Mouse (Mus musculus) small intestine, adult 2 months (tissue): ENCODE measurements around the gene Apba1.

ENCODE experiments used
- CTCF ChIP-seq: fragments of 200-500 bp; IDR thresholded peaks from 2 replicates; pipeline ENCODE4 v1.5.1; 2012; ENCODE audit warnings: low read depth, mild to moderate bottlenecking, control low read depth, inconsistent platforms, low read length, moderate library complexity, mixed read lengths; ENCODE audit not compliant: insufficient replicate concordance, insufficient read length; ENCODE audit errors: extremely low read depth
- POLR2A ChIP-seq: fragments of 200-500 bp; IDR thresholded peaks from 2 replicates; pipeline ENCODE4 v1.6.1; 2012; ENCODE audit warnings: low read depth, mild to moderate bottlenecking, control low read depth, inconsistent platforms, low read length, moderate library complexity

DNA sequence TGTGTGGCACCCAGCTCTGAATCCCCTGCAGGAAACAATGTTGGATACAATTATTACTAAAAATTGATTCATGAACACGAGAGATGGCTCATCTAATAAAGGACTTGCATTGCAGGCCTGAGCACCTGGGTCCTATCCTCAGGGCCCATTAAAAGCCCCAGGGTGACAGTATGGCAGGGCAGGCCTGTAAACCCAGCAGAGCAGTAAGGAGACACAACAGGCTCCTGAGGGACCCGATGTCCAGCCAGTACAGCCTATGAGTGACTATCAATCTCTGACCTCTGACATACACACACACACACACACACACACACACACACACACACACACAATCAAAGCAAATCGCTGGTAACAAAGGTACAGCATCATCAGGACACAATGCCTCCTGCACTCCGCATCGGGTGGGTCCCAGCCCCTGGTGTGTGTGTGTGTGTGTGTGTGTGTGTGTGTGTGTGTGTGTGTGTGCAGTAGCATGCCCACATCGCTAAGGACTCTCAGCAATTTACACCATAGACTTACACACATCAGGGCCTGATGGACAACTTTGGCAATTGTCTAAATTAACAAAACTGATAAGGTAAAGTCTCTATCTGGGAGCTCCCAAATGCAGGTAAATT lies 202.3 kb downstream of the Apba1 start:
- TF ChIP-seq POLR2A (no peak), CTCF (no peak)
